8 mouse cellular contexts compared by ENCODE assay signal in the genomic region with DNA sequence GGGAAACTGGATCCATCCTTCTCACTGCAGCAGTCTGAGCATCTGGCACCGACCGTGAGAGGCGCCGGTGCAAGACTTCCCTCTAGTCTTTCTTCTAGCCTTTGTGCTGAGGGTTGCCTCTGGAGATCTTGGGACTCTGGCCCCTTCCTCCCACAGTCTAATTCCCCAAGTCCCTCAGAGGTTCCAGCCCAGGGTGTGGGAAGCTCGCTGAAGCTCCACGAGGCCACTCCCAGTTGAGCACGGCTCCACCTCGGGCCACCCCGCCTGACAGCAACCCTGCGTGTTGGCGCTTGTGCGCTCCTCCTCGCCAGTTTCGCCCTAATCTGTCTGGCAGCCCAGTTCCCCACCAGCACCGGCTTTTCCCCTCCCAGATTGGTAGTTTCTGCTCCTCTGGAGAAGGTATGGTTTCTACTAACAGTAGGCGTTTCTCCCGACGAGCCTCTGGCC. TPM values are rescaled to one million over a fixed set of nuclear protein-coding genes. Genes with fewer than 3 reads are reported as not detected.
DNase-seq lines count a peak whose midpoint lies in the region; ATAC-seq and TF ChIP-seq lines count a peak whose summit lies in the region.

No protein-coding gene starts in this region.

- H3K36me3 ChIP-seq in forebrain, embryonic 10.5 days (replicated peaks) = peaks cover 27% of the 10 kb centered on the region
- H3K36me3 ChIP-seq in heart, embryonic 12.5 days = no peaks in the 10 kb centered on the region
- no peaks in the 10 kb centered on the region for H3K36me3 ChIP-seq in kidney, embryonic 16.5 days (ENCODE audit: insufficient read depth, low read length)
- peaks cover 25% of the 10 kb centered on the region; the same call in 1 of the 2 replicates for H3K36me3 ChIP-seq in limb, embryonic 14.5 days (ENCODE audit: control insufficient read depth, insufficient read depth, low read length)
- H3K36me3 ChIP-seq in midbrain, embryonic 13.5 days = 0 out of 2 replicates have a peak, but pooled peaks cover 3% of the 10 kb centered on the region

- peak; percentile 66 for ATAC-seq in heart, embryonic 12.5 days (ENCODE audit: insufficient number of reproducible peaks, low FRiP score)
- ATAC-seq in kidney, embryonic 16.5 days (ENCODE audit: low FRiP score, low TSS enrichment) = peak; percentile 79
- ATAC-seq in limb, embryonic 14.5 days (ENCODE audit: low FRiP score, low read depth) = peak; percentile 32
- ATAC-seq in midbrain, embryonic 13.5 days = peak; percentile 66

- peak overlapping the region; percentile 96 for H3K9ac ChIP-seq in heart, embryonic 12.5 days
- peak overlapping the region; percentile 90 for H3K9ac ChIP-seq in kidney, embryonic 16.5 days (replicated peaks; ENCODE audit: low read length)
- peak overlapping the region; percentile 97 for H3K9ac ChIP-seq in limb, embryonic 14.5 days (ENCODE audit: low read depth, low read length, severe bottlenecking)
- H3K9ac ChIP-seq in midbrain, embryonic 13.5 days (replicated peaks) = peak overlapping the region; percentile 98

- DNase-seq in spleen, adult 18-20 months = peak; percentile 27 to 47
- no peak for DNase-seq in spleen, adult 12 weeks (ENCODE audit: low spot score)
- DNase-seq in forebrain, embryonic 10.5 days (ENCODE audit: extremely low spot score, low spot score) = peak; percentile 68
- DNase-seq in limb, embryonic 14.5 days (ENCODE audit: low spot score) = peak; percentile 76
- DNase-seq in spleen, postnatal 36 days (ENCODE audit: low spot score in 2 of 2) = peak; percentile 18 to 35

- peaks cover 55% of the 10 kb centered on the region for H3K4me1 ChIP-seq in forebrain, embryonic 10.5 days
- peaks cover 34% of the 10 kb centered on the region for H3K4me1 ChIP-seq in heart, embryonic 12.5 days (replicated peaks)
- peaks cover 42% of the 10 kb centered on the region for H3K4me1 ChIP-seq in kidney, embryonic 16.5 days (ENCODE audit: insufficient read depth, low read length)
- H3K4me1 ChIP-seq in limb, embryonic 14.5 days (ENCODE audit: control insufficient read depth, insufficient read depth, low read length) = peaks cover 29% of the 10 kb centered on the region
- peaks cover 34% of the 10 kb centered on the region for H3K4me1 ChIP-seq in midbrain, embryonic 13.5 days (replicated peaks)

- H3K27ac ChIP-seq in forebrain, embryonic 10.5 days = peak overlapping the region; percentile 93
- peak overlapping the region; percentile 94 for H3K27ac ChIP-seq in heart, embryonic 12.5 days (ENCODE audit: poor library complexity, severe bottlenecking)
- H3K27ac ChIP-seq in kidney, embryonic 16.5 days (ENCODE audit: low read length) = peak overlapping the region; percentile 97
- H3K27ac ChIP-seq in limb, embryonic 14.5 days (replicated peaks; ENCODE audit: low read depth, low read length) = peak overlapping the region; percentile 78
- H3K27ac ChIP-seq in midbrain, embryonic 13.5 days = peak overlapping the region; percentile 95

- WGBS in forebrain, embryonic 10.5 days = under 1% methylated on average over 18 of the region's 18 CpGs
- WGBS in heart, embryonic 12.5 days = 0% methylated on average over 18 of the region's 18 CpGs
- WGBS in kidney, embryonic 16.5 days = 0% methylated on average over 18 of the region's 18 CpGs
- 0% methylated on average over 18 of the region's 18 CpGs for WGBS in limb, embryonic 14.5 days
- WGBS in midbrain, embryonic 13.5 days = 0% methylated on average over 18 of the region's 18 CpGs

- H3K4me2 ChIP-seq in heart, embryonic 12.5 days = peak overlapping the region; percentile 76
- peak overlapping the region; percentile 66 for H3K4me2 ChIP-seq in kidney, embryonic 16.5 days (replicated peaks; ENCODE audit: low read depth, low read length)
- H3K4me2 ChIP-seq in limb, embryonic 14.5 days (replicated peaks; ENCODE audit: low read depth, low read length, severe bottlenecking) = peak overlapping the region; percentile 63
- peak overlapping the region; percentile 57 for H3K4me2 ChIP-seq in midbrain, embryonic 13.5 days (replicated peaks)

- no peak for TF ChIP-seq POLR2A in limb, embryonic 14.5 days (IDR thresholded peaks at IDR 0.05; ENCODE audit: borderline replicate concordance, extremely low read depth, insufficient read depth, insufficient read length)

- H3K9me3 ChIP-seq in forebrain, embryonic 10.5 days = no peaks in the 10 kb centered on the region
- no peaks in the 10 kb centered on the region for H3K9me3 ChIP-seq in heart, embryonic 12.5 days (replicated peaks)
- no peaks in the 10 kb centered on the region for H3K9me3 ChIP-seq in kidney, embryonic 16.5 days (ENCODE audit: low read length)
- no peaks in the 10 kb centered on the region for H3K9me3 ChIP-seq in limb, embryonic 14.5 days (ENCODE audit: control insufficient read depth, low read length)
- no peaks in the 10 kb centered on the region for H3K9me3 ChIP-seq in midbrain, embryonic 13.5 days

- peaks cover 12% of the 10 kb centered on the region; the same call in 1 of the 2 replicates for H3K27me3 ChIP-seq in forebrain, embryonic 10.5 days (ENCODE audit: poor library complexity, severe bottlenecking)
- peaks cover 8% of the 10 kb centered on the region for H3K27me3 ChIP-seq in heart, embryonic 12.5 days (replicated peaks)
- no peaks in the 10 kb centered on the region for H3K27me3 ChIP-seq in kidney, embryonic 16.5 days (ENCODE audit: insufficient read depth, low read length)
- no peaks in the 10 kb centered on the region for H3K27me3 ChIP-seq in limb, embryonic 14.5 days (ENCODE audit: control insufficient read depth, insufficient read depth, low read length)
- H3K27me3 ChIP-seq in midbrain, embryonic 13.5 days = no peaks in the 10 kb centered on the region

- H3K4me3 ChIP-seq in forebrain, embryonic 10.5 days = peak overlapping the region; percentile 71
- peak overlapping the region; percentile 96 for H3K4me3 ChIP-seq in heart, embryonic 12.5 days
- H3K4me3 ChIP-seq in kidney, embryonic 16.5 days (ENCODE audit: low read length) = peak overlapping the region; percentile 83
- peak overlapping the region; percentile 63 for H3K4me3 ChIP-seq in limb, embryonic 14.5 days (replicated peaks; ENCODE audit: low read length)
- peak overlapping the region; percentile 86 for H3K4me3 ChIP-seq in midbrain, embryonic 13.5 days (replicated peaks)

RNA-seq across cellular contexts. Expression of a gene that starts 2.0 kb away (rescaled TPM):
- 92.6 and 97.4 TPM in 2 replicates for polyA plus RNA-seq in forebrain, embryonic 10.5 days (2016; fragmentation: Nextera tagmentation; extraction: Ambion mirVana)
- 38.2 and 40.2 TPM in 2 replicates for polyA plus RNA-seq in heart, embryonic 12.5 days (2016; fragmentation: Nextera tagmentation; extraction: Ambion mirVana)
- polyA plus RNA-seq in kidney, embryonic 16.5 days (2015; fragmentation: Nextera tagmentation; extraction: Ambion mirVana) = 42.9 and 43.7 TPM in 2 replicates
- 59.4 and 68.8 TPM in 2 replicates for polyA plus RNA-seq in limb, embryonic 14.5 days (2012; rRNA removed)
- polyA plus RNA-seq in limb, embryonic 14.5 days (2014; fragmentation: Nextera tagmentation; extraction: Ambion mirVana) = 162 and 176 TPM in 2 replicates
- 325 and 347 TPM in 2 replicates for polyA plus RNA-seq in midbrain, embryonic 13.5 days (2015; fragmentation: Nextera tagmentation; extraction: Ambion mirVana)
